Mouse (Mus musculus): ENCODE results near the gene Arid3a. TPM values are rescaled to one million over a fixed set of nuclear protein-coding genes. Genes with fewer than 3 reads are reported as not detected.

Arid3a gene
- total RNA-seq, 1 experiment: 16.3 TPM

DNA sequence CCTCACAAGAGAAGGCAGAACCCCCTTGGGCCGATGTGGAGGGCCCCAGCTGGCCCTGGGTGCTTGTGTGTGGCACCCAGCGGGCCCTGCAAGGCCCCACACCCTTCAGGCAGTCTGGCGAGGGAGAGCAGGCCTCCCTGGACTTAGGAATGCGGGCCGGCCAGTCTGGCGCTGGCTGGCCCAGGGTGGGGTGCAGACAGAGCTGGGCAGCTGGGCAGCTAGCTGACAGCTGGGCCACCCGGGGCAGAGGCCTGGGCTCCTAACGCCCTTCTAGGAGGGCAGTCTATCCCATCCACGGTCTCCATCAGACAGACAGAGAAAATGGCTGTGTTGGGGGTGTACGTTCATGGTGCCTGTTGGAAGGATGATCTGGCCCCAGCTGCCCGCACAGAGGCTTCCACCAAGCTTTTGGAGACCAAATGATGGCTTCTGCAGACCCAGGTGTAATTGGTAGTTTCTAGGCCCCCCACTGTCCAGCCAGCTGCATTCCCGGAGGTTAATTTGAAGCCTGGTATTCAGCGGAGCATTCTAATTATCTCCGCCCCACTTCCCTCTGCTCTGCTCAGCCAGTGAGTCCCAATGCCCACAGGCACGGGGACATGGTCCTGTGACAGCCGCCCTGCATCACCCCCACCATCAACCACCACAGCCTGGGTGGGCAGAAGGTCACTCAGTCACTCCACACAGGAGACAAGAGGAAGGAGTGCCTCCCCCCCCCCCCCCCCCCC is 18.8 kb downstream of the Arid3a start:
- Histone ChIP-seq H3K4me1 (ENCODE audit: control insufficient read depth in 2 of 2, insufficient read depth in 2 of 2, low read length in 2 of 2, poor library complexity in 1 of 2) (peaks cover 0 to 9% of the 10 kb centered on the region in 2 experiments; a peak in 1 of 4 replicates), H3K4me3 (ENCODE audit: insufficient read depth in 1 of 2, low read depth in 1 of 2, low read length in 2 of 2, poor library complexity in 1 of 2, severe bottlenecking in 1 of 2) (no peak overlapping the region), H3K9me3 (ENCODE audit: control insufficient read depth, insufficient read depth, low read depth, low read length) (no peaks in the 10 kb centered on the region), H3K36me3 (ENCODE audit: control insufficient read depth, insufficient read depth, low read length, poor library complexity, severe bottlenecking) (peaks cover under 1% of the 10 kb centered on the region; the same call in 1 of the 2 replicates), H3K9ac (ENCODE audit: insufficient read depth, low read depth, low read length, poor library complexity, severe bottlenecking) (no peak overlapping the region), H3K27ac (ENCODE audit: insufficient read depth, low read depth, low read length, poor library complexity, severe bottlenecking) (no peak overlapping the region; the same call in 1 of the 2 replicates)
- TF ChIP-seq CHD2 (IDR thresholded peaks at IDR 0.05; ENCODE audit: low read depth, low read length): no peak
- TF ChIP-seq ZNF384 (IDR thresholded peaks at IDR 0.05; ENCODE audit: low read depth, low read length): no peak
- no peak for DNase-seq (ENCODE audit: low read depth, low spot score)
- in situ Hi-C loops (cut with MboI; ENCODE audit: low sequenced_read_pairs in 2 of 2, unreplicated experiment in 2 of 2): no loop called here

DNA sequence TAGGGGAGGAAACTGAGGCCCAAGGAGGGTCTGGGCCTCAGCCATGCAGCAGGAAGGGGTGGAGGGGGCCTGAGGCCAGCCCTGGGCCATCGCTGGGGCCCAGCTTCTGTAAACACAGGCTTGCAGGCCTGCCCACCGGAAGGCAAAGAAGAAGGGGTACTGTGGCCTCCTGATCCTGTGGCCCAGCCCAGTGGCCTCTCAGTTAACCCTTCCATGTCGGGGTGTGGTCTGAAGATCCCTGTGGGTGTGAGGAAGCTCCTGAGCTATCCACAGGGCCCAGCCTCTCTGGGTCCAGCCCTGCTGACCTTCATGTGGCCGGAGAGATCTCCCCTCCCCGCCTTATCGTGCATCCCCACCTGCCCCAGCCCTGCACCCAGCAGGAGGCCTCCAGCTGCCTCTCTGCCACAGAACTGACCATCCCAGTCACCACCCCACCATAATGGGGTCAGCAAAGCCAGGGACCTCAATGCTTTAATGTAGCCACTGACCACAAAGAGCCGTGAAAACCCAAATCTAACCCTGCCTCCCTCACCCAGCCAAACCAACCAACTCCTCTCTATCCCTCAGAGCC is 20.0 kb downstream of the Arid3a start:
- TF ChIP-seq CHD2 (IDR thresholded peaks at IDR 0.05; ENCODE audit: low read depth, low read length) (no peak), ZC3H11A (IDR thresholded peaks at IDR 0.05; ENCODE audit: borderline replicate concordance, low read depth, low read length) (no peak), ZNF384 (IDR thresholded peaks at IDR 0.05; ENCODE audit: low read depth, low read length) (no peak), HCFC1 (IDR thresholded peaks at IDR 0.05; ENCODE audit: borderline replicate concordance, insufficient read depth, low read length) (no peak), MAFK (IDR thresholded peaks at IDR 0.05; ENCODE audit: insufficient read depth, low read depth, low read length) (no peak)
- no peak overlapping the region for H3K27ac ChIP-seq (ENCODE audit: insufficient read depth, low read depth, low read length, poor library complexity, severe bottlenecking)
- H3K4me3 ChIP-seq (ENCODE audit: insufficient read depth in 1 of 2, low read depth in 1 of 2, low read length in 2 of 2, poor library complexity in 1 of 2, severe bottlenecking in 1 of 2): no peak overlapping the region
- in situ Hi-C loops (cut with MboI; ENCODE audit: low sequenced_read_pairs in 2 of 2, unreplicated experiment in 2 of 2): no loop called here
- no peak for DNase-seq (ENCODE audit: low read depth, low spot score)
- H3K36me3 ChIP-seq (ENCODE audit: control insufficient read depth, insufficient read depth, low read length, poor library complexity, severe bottlenecking): peaks cover 2% of the 10 kb centered on the region; the same call in 1 of the 2 replicates
- no peak overlapping the region for H3K9ac ChIP-seq (ENCODE audit: insufficient read depth, low read depth, low read length, poor library complexity, severe bottlenecking)
- H3K4me1 ChIP-seq (ENCODE audit: control insufficient read depth in 2 of 2, insufficient read depth in 2 of 2, low read length in 2 of 2, poor library complexity in 1 of 2): peaks cover 0 to 10% of the 10 kb centered on the region in 2 experiments; a peak in 1 of 4 replicates
- H3K9me3 ChIP-seq (ENCODE audit: control insufficient read depth, insufficient read depth, low read depth, low read length): no peaks in the 10 kb centered on the region

DNA sequence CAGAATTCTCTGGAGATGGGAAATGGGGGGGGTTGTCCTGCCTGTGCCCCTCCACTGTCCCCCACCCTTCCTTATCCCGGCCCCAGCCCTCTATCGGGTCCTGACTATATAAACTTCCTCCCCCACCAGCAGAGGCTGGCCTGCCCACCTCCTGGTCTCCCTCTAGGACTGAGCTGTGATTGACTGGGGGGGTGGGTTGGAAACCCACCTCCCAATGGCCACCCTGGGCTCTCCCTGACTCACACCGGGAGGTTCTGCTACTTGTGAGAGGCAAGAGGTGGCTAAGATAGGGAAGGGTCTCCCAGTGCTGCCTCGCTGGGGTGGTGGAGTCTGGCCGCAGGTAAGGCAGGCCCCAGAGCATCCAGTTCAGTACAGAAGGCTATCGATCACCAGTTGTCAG is 20.7 kb downstream of the Arid3a start:
- Histone ChIP-seq H3K4me3 (ENCODE audit: insufficient read depth in 1 of 2, low read depth in 1 of 2, low read length in 2 of 2, poor library complexity in 1 of 2, severe bottlenecking in 1 of 2) (no peak overlapping the region), H3K27ac (ENCODE audit: insufficient read depth, low read depth, low read length, poor library complexity, severe bottlenecking) (no peak overlapping the region), H3K36me3 (ENCODE audit: control insufficient read depth, insufficient read depth, low read length, poor library complexity, severe bottlenecking) (peaks cover 2% of the 10 kb centered on the region; the same call in 1 of the 2 replicates), H3K9me3 (ENCODE audit: control insufficient read depth, insufficient read depth, low read depth, low read length) (no peaks in the 10 kb centered on the region), H3K4me1 (ENCODE audit: control insufficient read depth in 2 of 2, insufficient read depth in 2 of 2, low read length in 2 of 2, poor library complexity in 1 of 2) (peaks cover 0 to 10% of the 10 kb centered on the region in 2 experiments; a peak in 1 of 4 replicates), H3K9ac (ENCODE audit: insufficient read depth, low read depth, low read length, poor library complexity, severe bottlenecking) (no peak overlapping the region)
- no peak for DNase-seq (ENCODE audit: low read depth, low spot score)
- TF ChIP-seq ZC3H11A (IDR thresholded peaks at IDR 0.05; ENCODE audit: borderline replicate concordance, low read depth, low read length) (no peak), ZNF384 (IDR thresholded peaks at IDR 0.05; ENCODE audit: low read depth, low read length) (no peak), HCFC1 (IDR thresholded peaks at IDR 0.05; ENCODE audit: borderline replicate concordance, insufficient read depth, low read length) (no peak), MAFK (IDR thresholded peaks at IDR 0.05; ENCODE audit: insufficient read depth, low read depth, low read length) (no peak), CHD2 (IDR thresholded peaks at IDR 0.05; ENCODE audit: low read depth, low read length) (no peak)
- in situ Hi-C loops (cut with MboI; ENCODE audit: low sequenced_read_pairs in 2 of 2, unreplicated experiment in 2 of 2): no loop called here

DNA sequence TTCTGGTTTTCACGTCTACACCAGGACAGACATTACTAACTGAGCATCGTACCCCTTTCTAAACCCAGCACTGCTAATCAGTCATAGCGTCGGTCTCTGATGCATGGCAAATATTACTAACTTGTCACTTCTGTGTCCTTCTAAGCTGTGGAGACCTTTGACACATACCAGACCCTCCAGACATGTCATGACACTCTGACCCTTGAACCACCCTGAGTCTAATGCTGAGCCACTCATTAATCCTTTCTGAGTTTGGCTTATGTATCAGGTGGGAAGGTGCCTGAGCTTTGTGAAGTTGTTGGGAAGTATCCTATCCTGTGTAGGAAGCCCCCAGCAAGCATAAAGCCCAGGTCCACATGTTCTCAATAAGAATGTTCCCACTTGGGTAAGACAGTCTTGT is 23.0 kb downstream of the Arid3a start:
- in situ Hi-C loops (cut with MboI; ENCODE audit: low sequenced_read_pairs in 2 of 2, unreplicated experiment in 2 of 2): no loop called here
- Histone ChIP-seq H3K4me3 (ENCODE audit: insufficient read depth in 1 of 2, low read depth in 1 of 2, low read length in 2 of 2, poor library complexity in 1 of 2, severe bottlenecking in 1 of 2) (no peak overlapping the region), H3K9me3 (ENCODE audit: control insufficient read depth, insufficient read depth, low read depth, low read length) (no peaks in the 10 kb centered on the region), H3K9ac (ENCODE audit: insufficient read depth, low read depth, low read length, poor library complexity, severe bottlenecking) (no peak overlapping the region), H3K36me3 (ENCODE audit: control insufficient read depth, insufficient read depth, low read length, poor library complexity, severe bottlenecking) (peaks cover 2% of the 10 kb centered on the region; the same call in 1 of the 2 replicates), H3K4me1 (ENCODE audit: control insufficient read depth in 2 of 2, insufficient read depth in 2 of 2, low read length in 2 of 2, poor library complexity in 1 of 2) (peaks cover 0 to 10% of the 10 kb centered on the region in 2 experiments; a peak in 1 of 4 replicates), H3K27ac (ENCODE audit: insufficient read depth, low read depth, low read length, poor library complexity, severe bottlenecking) (no peak overlapping the region)
- DNase-seq (ENCODE audit: low read depth, low spot score): no peak
- TF ChIP-seq ZNF384 (IDR thresholded peaks at IDR 0.05; ENCODE audit: low read depth, low read length) (no peak), ZC3H11A (IDR thresholded peaks at IDR 0.05; ENCODE audit: borderline replicate concordance, low read depth, low read length) (no peak)
